Mouse (Mus musculus): ENCODE results near the gene Zfp219.
"Not testable (repeated sequence)": the region's sequence is repeated elsewhere in the genome, so short reads cannot be mapped to it uniquely, and the experiment has no call there.

Zfp219 gene

DNA sequence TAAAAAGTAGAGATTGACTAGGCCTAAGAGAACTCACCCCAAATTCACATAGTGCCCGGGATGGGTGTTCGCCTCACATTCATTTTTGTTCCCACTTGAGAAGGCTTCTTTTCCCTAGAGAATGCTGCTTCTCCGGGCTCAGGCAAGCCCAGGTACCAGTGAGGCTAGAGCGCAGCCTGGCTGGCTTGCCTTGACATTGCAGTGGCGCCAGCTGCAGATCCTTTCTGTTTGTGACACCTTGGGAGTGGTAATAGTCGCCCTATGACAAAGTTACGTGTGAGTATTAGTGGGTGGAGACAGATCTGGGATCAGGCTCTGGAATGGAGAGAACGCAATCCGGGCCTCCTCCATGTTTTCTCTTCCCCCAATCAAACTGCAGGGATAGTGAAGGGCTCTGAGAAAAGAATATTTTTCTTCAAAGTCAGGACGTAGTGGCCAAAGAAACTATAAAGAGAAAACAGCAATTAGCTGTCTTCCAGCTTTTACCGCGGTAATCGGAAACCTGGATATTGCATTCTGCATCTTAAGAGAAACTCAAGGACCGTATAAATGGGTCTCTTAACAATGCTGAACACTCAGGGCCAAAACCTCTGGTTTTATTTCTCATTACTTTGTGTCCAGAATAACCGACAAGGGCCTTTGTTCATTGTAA, at the start of gene Zfp219:
Zfp219 (minus strand) TSS at position 248 of the 652 bp plus-strand sequence.
- DNase-seq (ENCODE audit: low spot score in 2 of 2) = peak; percentile 26 to 45

DNA sequence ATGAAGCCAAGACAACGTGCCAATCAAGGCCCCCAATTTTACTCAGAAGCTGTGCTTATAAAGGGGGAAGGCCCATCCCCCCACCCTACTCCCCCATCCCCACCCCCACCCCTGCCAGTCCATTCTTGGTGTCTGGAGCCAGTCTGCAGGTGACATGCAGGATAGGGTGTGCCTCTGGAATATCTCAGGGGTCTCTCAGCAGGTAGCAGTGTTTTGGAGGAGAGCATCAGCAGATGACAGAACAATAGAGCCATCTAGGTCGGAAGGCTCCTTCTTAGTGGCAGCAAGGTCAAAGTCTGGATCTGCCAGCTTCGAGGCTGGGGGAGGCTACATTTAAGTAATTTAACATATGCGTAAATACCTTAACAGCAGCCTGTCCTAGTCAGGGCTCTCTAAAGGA, 45.6 kb upstream of the Zfp219 start:
- no peak for DNase-seq (ENCODE audit: low spot score in 2 of 2)

DNA sequence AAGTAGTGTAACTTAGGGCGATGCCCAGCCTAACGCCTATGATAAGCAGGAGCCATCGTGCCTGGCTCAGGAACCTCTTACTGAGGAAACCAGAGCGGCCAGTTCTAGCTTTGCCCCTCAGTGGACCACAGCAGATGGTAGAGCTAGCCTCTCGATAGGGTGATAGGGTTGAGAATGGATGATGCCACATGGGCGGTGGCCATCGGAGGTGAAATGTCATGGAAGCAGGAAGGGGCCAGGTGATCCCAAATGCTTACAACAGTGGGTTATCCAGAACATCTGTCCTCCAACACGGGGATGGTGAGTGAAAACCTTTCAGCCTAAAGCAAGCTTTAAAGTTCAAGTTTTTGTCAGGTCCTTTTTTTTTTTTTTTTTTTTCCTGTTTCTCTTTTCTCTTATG, 41.3 kb upstream of the Zfp219 start:
- no peak for DNase-seq (ENCODE audit: low spot score in 2 of 2)

DNA sequence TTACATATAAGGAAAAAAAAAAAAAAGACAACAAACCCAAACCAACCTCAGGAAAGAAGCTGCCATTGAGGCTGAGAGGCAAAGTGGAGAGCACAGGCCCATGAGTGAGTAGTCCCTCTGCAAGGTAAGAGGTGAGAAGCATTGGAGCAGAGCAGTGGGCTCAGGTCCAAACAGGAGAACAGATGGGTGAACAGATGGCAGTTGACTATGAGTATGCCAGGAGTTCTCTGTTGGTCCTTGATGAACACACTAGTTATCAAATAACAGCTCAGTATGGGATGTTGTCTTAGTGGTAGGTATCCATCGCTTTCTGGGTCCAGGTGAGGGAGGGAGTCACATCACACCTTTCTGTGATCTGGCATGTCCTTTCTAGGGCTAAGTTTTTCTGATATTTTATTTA, 40.3 kb upstream of the Zfp219 start:
- DNase-seq (ENCODE audit: low spot score in 2 of 2) = no peak

DNA sequence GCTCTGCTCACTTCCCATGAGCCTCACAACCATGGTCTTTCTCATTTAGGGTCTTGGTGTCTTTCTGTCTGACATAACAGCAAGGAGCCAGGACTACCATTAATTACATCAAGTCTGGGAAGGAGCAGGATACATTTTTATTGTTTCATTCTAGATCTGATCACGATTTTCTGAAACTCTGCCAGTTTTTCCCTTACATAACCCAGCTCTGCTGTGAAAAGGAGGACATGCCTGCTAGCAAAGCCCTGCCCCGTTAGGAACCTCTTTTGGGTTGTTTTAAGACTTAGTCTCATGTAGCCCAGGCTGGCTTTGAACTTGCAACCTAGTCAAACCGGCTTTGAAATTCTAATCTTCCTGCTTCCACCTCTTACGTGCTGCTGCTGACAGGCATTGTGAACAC, 39.4 kb upstream of the Zfp219 start:
- no peak for DNase-seq (ENCODE audit: low spot score in 2 of 2)

DNA sequence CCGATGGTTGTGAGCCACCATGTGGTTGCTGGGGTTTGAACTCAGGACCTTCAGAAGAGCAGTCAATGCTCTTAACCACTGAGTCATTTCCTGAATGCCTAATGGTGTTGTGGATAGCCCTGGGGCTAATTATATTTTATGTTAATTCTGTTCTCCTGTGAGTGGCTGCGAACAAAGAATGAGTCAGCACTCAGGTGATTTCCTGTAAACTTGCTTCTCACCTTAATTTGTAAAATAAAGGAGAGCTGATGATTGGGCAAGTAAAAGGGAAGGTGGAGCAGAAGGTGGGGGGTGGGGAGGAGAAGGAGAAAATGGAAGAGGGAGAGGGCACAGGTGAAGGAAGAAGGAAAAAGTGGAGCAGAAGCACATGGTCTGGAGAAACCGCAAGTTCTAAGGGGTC, 32.2 kb upstream of the Zfp219 start:
- DNase-seq (ENCODE audit: low spot score in 2 of 2) = not testable (repeated sequence)

DNA sequence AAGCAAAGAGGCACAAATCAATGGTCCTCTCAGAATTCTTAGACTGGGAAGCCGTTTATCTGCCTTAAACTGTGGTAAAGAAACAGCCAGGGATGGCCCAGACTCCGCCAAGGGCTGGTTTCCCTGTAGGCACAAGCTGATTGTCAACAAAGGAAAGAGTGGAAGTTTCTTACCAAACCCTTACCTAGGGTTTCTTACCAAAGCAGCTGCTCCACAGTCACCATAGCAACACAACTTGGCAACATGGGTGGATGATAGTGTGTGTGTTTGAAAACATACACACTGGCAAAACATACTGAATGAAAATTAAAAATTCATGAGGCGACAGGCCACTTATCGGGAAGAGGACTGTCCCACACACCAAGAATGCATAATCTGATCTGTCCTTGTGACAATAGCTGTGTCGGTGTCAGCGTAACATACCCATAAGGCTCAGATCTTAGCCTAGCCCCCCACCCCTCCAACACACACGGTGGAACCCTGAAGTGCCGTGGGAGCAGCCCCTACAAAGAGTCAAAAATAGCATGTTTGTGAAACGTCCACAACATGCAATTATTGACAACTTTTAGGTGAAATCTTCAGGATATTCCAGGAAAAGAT, 25.5 kb upstream of the Zfp219 start:
- no peak for DNase-seq (ENCODE audit: low spot score in 2 of 2)

DNA sequence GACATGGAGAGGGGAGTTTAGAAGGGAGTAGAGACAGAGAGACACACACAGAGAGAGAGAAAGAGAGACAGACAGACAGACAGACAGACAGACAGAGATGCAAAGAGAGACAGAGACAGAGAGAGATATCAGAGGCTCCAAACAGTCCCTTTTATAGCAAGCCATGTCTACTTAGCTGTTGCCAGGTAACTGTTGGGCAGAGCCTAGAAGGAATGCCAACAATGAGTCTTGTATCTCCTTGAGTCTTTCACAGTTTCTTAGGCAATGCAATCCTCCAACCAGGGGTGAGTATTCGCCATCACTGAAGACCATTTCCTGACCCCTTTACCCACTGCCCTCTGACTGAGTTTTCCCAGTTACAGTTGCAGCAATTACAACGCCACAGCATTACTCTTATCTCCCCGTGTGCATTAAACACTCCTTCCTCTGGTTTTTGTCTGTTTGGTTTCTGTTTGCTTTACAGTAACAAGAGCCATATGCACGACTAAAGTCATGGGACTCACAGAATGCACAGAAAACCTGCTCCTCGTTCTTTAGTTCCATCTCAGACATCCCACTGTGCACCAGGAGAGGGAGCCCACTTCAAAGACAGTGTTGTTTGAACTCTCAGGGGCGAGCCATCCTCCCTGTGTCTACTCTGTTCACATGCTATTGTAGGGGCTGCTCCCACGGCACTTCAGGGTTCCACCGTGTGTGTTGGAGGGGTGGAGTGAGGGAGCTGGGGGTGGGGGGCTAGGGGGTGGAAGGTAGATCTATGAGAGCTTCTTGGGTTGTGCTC, 24.6 kb upstream of the Zfp219 start:
- DNase-seq (ENCODE audit: low spot score in 2 of 2) = no peak

DNA sequence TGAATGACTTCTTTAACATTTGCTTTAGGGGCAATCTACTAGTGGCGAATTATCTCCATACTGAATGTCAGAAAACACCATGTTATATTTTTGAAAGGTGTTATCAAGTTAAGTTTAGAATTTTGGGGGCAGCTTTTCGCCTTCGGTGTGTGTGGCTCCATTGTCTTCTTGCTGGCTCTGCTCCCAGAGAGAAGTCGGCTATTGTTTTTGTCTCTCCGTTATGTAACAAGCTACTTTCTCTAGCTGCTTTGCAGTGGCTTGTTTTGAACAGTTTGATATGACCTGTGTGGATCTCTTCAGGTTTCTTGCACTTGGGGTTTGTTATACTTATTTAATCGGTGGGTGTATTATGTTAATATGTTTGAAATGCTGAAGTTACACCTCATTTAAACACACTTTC, 22.9 kb upstream of the Zfp219 start:
- DNase-seq (ENCODE audit: low spot score in 2 of 2) = no peak

DNA sequence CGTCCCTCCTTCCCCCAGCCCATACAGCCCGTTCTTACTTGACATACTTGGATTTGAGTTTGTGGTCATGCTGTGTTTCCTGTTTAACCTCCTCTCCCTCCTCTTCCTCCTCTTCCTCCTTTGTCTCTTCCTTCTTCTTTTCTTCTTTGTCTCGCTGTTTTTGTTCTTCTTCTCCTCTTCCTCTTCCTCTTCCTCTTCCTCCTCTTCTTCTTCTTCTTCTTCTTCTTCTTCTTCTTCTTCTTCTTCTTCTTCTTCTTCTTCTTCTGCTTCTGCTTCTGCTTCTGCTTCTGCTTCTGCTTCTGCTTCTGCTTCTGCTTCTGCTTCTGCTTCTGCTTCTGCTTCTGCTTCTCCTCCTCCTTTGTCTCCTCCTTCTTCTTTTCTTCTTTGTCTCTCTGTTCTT, 21.8 kb upstream of the Zfp219 start, which contains the start of gene Olfr221:
Olfr221 (minus strand) TSS at position 101 of the 400 bp plus-strand sequence.
- DNase-seq (ENCODE audit: low spot score in 2 of 2) = not testable (repeated sequence)

DNA sequence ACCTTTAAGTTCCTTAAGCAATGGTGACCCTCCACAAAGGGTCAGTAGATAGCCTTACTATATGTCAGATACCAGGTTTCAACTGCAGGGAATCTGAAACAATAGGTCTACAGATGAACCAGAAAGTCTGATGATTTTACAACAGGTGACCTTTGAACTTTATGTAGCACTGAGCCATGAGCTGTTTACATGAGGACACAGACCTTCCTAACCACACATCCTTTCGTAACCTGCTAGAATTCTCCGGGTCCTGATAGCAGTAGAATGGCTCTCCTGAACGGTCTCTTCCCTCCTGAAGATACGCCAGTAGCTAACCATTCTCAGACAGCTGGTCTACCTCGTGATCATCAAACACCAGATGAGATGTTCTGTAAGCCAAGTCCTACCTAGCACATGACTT, 18.8 kb upstream of the Zfp219 start:
- no peak for DNase-seq (ENCODE audit: low spot score in 2 of 2)

DNA sequence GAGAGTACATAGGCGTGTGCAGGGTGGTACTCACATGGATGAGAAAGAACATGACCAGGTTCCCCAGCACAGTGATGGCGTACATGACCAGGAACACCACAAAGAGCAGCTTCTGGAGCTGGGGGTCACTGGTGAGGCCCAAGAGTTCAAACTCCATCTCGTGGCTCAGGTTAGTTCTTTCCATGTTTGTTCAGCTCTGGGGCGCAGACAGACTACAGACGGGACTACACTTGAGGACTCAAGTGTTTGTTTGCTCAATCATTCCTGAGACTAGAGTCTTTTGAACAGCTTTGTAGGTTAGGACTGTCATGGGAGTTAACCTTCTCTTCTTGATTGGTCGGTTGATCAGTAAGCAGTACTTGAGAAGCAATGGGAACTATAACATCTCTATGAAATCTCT, 15.4 kb upstream of the Zfp219 start:
- no peak for DNase-seq (ENCODE audit: low spot score in 2 of 2)

DNA sequence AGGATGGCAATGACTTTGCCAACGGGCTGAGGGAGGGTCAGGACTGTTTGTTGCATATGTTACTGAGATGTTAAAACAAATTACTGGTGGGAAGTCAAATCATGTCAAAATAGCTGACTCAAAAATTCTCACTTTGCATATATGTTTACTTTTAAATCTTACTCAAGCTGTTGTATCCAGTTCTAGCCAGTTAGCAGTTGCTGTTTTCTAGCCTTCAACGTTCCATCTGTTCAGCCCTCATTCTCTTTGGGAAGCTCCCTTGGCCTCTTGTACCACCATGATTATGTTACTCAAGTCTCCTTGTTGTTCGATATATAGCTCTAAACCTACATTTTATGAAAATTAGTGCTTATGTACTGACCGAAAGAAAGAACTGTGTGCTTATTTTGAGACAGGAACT, 5.8 kb upstream of the Zfp219 start:
- no peak for DNase-seq (ENCODE audit: low spot score in 2 of 2)

DNA sequence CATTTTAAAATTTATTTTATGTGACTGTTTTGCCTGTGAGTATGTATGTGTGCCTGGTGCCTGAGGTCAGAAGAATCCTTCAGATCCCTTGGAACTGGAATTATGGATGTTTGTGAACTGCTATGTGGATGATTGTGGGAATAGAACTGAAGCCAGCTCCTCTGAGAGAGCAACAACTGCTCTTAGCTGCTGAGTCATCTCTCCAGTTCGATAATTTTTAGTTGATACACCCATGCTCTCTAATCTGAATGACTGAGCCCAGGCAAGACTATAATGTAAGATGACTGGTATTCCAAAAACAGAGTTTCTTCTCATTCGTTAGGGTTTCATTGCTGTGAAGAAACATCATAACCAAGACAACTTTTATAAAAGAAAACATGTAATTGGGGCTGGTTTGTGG, 3.6 kb upstream of the Zfp219 start:
- DNase-seq (ENCODE audit: low spot score in 2 of 2) = no peak

DNA sequence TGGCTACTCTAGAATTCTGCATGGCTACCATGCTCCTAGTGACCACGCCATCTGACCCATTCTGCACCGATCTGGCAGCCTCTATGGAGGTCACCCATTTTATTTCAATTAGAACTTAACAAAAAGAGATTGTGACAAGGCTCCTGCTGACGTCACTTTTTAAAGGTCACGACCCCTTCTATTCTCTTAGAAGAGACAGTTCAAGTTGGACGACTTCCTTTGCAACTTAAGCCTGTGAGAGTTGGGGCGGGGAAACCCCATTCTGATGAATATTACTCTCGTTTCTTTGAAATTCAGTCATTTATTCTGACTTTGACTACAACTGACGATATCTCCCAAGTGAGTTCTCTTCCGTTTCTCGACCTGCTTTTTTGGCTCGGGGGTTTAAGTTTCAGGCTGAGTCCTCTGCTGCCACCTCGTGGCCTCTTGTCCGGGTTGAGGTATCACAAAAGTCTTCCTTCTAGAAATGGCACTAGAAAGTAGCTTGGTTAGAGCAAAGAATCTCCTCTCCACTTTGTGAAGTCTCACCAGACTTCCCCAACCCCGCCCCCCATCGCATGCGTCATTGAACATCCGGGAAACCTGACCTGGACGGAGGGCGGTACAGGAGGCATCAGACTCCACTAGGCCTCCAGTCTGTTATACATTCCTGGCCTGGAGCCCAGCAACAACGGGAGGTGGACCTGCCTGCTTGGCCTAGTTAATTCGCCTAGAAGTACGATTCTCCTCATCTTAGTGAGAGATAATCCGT, 2.4 kb upstream of the Zfp219 start:
- DNase-seq (ENCODE audit: low spot score in 2 of 2) = peak; percentile 90 to 91

DNA sequence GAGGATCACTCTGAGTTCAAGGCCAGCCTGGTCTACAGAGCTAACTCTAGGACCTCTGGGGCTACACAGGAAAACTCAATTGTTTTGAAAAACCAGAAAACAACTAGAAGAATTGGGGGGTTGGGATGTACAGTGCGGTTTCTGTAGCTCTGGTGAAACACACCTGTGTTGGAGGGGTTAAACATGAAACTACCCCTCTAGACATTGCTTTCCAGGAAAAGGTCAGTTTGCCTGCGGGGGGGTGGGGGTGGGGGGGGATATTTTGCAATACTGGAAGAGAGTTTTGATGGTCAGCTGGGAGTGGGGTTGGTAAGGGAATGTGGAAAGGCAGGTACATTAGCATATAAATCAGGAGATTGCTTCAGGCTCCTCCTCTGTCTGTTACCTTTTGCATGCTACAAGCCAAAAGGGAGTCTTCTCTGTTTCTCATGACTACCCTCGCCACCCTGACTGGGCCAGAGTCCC, 1.7 kb upstream of the Zfp219 start:
- no peak for DNase-seq (ENCODE audit: low spot score in 2 of 2)

DNA sequence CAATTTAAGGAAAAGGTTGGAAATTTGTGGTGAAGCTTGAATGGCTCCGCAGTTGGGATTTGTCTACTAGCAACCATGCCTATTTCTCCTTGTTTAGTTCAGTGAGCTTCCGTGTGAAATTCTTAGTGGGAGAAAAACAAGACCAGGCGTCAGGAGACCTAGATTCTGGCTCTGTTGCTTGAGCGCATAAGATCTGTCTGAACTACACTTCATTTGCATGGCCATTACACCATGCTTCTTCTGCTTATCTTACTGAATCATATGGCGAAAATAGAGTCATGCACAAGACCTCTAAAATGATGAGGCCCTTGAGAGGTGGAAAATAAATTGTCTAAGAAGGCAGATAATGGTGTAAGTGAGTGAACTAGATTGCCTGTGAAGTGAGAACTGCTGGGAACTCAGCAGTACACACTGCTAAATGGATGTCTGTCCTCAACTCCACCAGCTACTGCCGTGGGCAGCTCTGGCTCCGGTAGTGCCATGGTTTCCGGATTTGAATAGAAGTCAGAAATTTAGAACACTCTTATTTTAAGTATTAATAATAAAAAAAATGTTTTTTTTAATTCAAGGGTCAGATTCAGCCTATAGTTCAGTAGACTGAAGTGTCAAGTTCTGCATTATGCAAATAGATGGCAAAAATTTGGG, 1.2 kb upstream of the Zfp219 start:
- no peak for DNase-seq (ENCODE audit: low spot score in 2 of 2)

DNA sequence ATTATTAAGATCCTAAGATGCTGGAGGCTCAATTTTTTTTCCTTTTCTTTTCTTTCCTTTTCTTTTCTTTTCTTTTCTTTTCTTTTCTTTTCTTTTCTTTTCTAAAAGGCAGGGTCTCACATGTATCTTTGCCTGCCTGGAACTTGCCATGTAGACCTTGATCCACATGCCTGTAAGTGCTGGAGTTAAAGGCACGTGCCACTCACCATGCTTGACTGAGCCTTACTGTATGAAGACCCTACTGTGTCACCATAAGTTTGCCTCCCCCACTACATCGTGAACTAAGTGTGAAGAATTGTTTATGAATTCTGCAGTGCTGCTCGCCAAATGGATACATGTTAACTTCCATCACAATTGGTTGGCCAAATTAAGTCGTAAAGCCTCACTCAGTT, 601 bp upstream of the Zfp219 start:
- DNase-seq (ENCODE audit: low spot score in 2 of 2) = no peak

DNA sequence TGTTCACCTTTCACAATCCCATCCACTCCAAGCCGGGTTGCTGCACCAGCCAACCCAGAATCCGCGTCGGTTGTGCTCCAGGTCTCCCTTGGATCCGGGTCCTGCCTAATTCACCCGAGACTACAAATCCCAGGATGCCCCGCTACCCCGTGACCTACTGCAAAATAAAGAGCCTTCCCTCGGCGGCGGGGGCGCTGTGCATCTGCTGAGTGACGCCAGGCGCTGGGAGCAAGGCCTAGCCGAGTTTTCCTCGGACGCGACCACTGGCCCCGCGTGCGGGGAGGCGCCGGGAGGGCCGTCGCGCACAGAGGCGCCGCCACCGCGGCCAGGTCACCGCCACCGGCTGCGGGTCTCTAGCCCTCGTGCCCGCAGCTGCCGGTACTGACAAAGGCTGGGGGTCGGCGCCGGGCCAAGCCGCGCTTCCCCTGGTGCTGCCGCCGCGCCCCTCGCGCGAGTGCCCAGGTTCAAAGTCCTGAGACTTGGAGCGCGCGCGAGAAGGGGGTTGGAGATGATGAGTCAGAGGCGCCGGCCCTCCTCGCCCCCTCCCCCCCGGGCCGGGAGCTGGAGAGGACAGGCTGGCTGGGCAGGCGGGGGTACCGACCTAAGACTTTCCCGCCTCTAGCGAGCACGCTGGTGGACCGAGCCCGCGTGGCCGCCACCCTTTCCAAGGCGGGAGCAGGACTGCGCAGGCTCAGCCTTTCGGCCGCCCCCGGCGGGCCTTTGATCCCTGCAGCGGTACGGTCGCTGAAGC, 768 bp downstream of the Zfp219 start:
- peak; percentile 92 to 95 for DNase-seq (ENCODE audit: low spot score in 2 of 2)

DNA sequence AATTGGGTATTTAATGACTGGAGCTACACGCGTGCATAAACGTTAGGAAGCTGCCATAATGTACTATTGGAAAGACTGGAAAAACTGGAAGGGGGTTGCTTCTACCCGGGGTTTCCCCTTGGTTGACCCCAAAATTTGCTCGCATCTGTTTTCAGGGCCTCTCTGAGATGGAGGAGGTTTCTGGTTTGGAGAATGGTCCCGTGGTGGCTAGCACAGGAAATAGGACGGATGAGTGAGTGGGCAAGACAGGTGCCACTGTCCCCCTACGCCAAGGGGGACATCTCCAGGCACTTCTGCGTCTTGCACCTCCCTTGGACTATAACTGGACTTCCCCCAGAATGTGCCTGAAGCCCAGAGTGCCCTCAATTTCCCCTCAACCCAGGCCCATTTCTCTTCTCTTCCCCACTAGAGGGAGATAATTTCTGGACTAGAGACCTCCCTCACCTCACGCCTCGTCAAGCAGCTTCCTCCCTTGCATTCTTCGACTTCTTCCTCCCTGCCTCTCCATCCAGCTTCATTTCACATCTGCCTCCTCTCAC, 1.4 kb downstream of the Zfp219 start:
- DNase-seq (ENCODE audit: low spot score in 2 of 2) = no peak
